In genomic region chr4:62761672-62762071, GRCm38 (mm10) we compare ENCODE assay signal across 9 mouse cellular contexts.
DNase-seq lines count a peak whose midpoint lies in the region; ATAC-seq lines count a peak whose summit lies in the region.
"Had no signal": no experiment of that assay in that cellular context is flagged by ENCODE, and none has a peak within 500 bp of the region (broad histone marks: within the 10 kb centered on the region; RNA-seq: fewer than 3 reads in every experiment).

No protein-coding gene starts in this region.

- H3K9me3 ChIP-seq in limb, embryonic 13.5 days: no peaks in the 10 kb centered on the region
- no peaks in the 10 kb centered on the region for H3K9me3 ChIP-seq in neural tube, embryonic 11.5 days (ENCODE audit: control insufficient read depth, low read length)
- no peaks in the 10 kb centered on the region for H3K9me3 ChIP-seq in stomach, embryonic 15.5 days
- H3K9me3 ChIP-seq: embryonic facial prominence, embryonic 12.5 days had no signal

- H3K9ac ChIP-seq in limb, embryonic 13.5 days: no peak overlapping the region
- no peak overlapping the region for H3K9ac ChIP-seq in neural tube, embryonic 11.5 days (ENCODE audit: low read length)
- no peak overlapping the region for H3K9ac ChIP-seq in stomach, embryonic 15.5 days
- H3K9ac ChIP-seq: embryonic facial prominence, embryonic 12.5 days had no signal

- H3K27me3 ChIP-seq in limb, embryonic 13.5 days: no peaks in the 10 kb centered on the region
- H3K27me3 ChIP-seq in neural tube, embryonic 11.5 days (ENCODE audit: control insufficient read depth, insufficient read depth, low read length): no peaks in the 10 kb centered on the region
- no peaks in the 10 kb centered on the region for H3K27me3 ChIP-seq in stomach, embryonic 15.5 days (replicated peaks)
- H3K27me3 ChIP-seq: embryonic facial prominence, embryonic 12.5 days had no signal

- peak; percentile 88 for DNase-seq in 3T3-L1 (ENCODE audit: low read depth, low spot score)
- peak; percentile 69 for DNase-seq in adrenal gland, adult 2 months
- DNase-seq in embryo, embryonic 9.5 days (ENCODE audit: extremely low spot score): peak; percentile 84
- DNase-seq in heart, adult 18-20 months: peak; percentile 85 to 95
- peak; percentile 64 to 82 for DNase-seq in kidney, adult 8-10 months
- DNase-seq in neural tube, embryonic 11.5 days (ENCODE audit: low spot score): peak; percentile 68

- no peak overlapping the region for H3K4me3 ChIP-seq in limb, embryonic 13.5 days
- H3K4me3 ChIP-seq in neural tube, embryonic 11.5 days (ENCODE audit: low read depth, low read length): no peak overlapping the region
- no peak overlapping the region for H3K4me3 ChIP-seq in stomach, embryonic 15.5 days (replicated peaks)
- H3K4me3 ChIP-seq: embryonic facial prominence, embryonic 12.5 days had no signal

- no peak overlapping the region for H3K4me2 ChIP-seq in limb, embryonic 13.5 days (replicated peaks)
- H3K4me2 ChIP-seq in neural tube, embryonic 11.5 days (ENCODE audit: low read depth): no peak overlapping the region
- H3K4me2 ChIP-seq in stomach, embryonic 15.5 days: no peak overlapping the region
- H3K4me2 ChIP-seq: embryonic facial prominence, embryonic 12.5 days had no signal

- H3K36me3 ChIP-seq in limb, embryonic 13.5 days: no peaks in the 10 kb centered on the region
- H3K36me3 ChIP-seq in neural tube, embryonic 11.5 days (ENCODE audit: control insufficient read depth, insufficient read depth, low read length): no peaks in the 10 kb centered on the region
- H3K36me3 ChIP-seq in stomach, embryonic 15.5 days: no peaks in the 10 kb centered on the region
- H3K36me3 ChIP-seq: embryonic facial prominence, embryonic 12.5 days had no signal

- 2% methylated on average over 1 of the region's 1 CpGs for WGBS in limb, embryonic 13.5 days
- 0% methylated on average over 1 of the region's 1 CpGs for WGBS in neural tube, embryonic 11.5 days
- 0% methylated on average over 1 of the region's 1 CpGs for WGBS in stomach, embryonic 15.5 days

- H3K27ac ChIP-seq in limb, embryonic 13.5 days: no peak overlapping the region
- no peak overlapping the region for H3K27ac ChIP-seq in neural tube, embryonic 11.5 days (ENCODE audit: low read depth, low read length)
- H3K27ac ChIP-seq in stomach, embryonic 15.5 days: 0 out of 2 replicates have a peak overlapping the region, but pooled peaks have one; percentile 33

- ATAC-seq in limb, embryonic 13.5 days (ENCODE audit: low FRiP score, low read depth): 0 out of 2 replicates have a peak, but pooled peaks have one; percentile 58
- ATAC-seq in neural tube, embryonic 11.5 days (ENCODE audit: insufficient read depth, low FRiP score, low TSS enrichment): peak; percentile 58; the same call in 1 of the 2 replicates
- ATAC-seq in stomach, embryonic 15.5 days (ENCODE audit: insufficient read depth, low FRiP score, low read depth): no peak

- peaks cover 36% of the 10 kb centered on the region for H3K4me1 ChIP-seq in limb, embryonic 13.5 days
- no peaks in the 10 kb centered on the region for H3K4me1 ChIP-seq in neural tube, embryonic 11.5 days (ENCODE audit: control insufficient read depth, insufficient read depth, low read length)
- peaks cover 21% of the 10 kb centered on the region for H3K4me1 ChIP-seq in stomach, embryonic 15.5 days
